Comparison of ENCODE assay signal across 8 mouse cellular contexts in genomic region chr15:94590083-94590482, GRCm38 (mm10). TPM values are rescaled to one million over a fixed set of nuclear protein-coding genes. Genes with fewer than 3 reads are reported as not detected.
DNase-seq lines count a peak whose midpoint lies in the region; ATAC-seq and TF ChIP-seq lines count a peak whose summit lies in the region.

No protein-coding gene starts in this region.

- no peaks in the 10 kb centered on the region for H3K9me3 ChIP-seq in heart, embryonic 12.5 days (replicated peaks)
- H3K9me3 ChIP-seq in CH12.LX (replicated peaks; ENCODE audit: low read length), result no peaks in the 10 kb centered on the region
- H3K9me3 ChIP-seq in forebrain, embryonic 16.5 days (ENCODE audit: control insufficient read depth, low read length), result no peaks in the 10 kb centered on the region
- H3K9me3 ChIP-seq in liver, postnatal 0 days (ENCODE audit: low read length), result no peaks in the 10 kb centered on the region

- in situ Hi-C loops in CH12.LX (cut with MboI; ENCODE audit: low pct_ligation_motif_present, low pct_unique_long_range_greater_than_20kb, low sequenced_read_pairs), result loop anchor here (10.0 kb wide), 1 partner anchor 45 kb away; the partner anchor contains the start of genes Irak4 and Pus7l

- no peak for TF ChIP-seq CTCF in CH12.LX (conservative IDR thresholded peaks at IDR 0.05 in 1 of 2, IDR thresholded peaks at IDR 0.05 in 1 of 2; ENCODE audit: low read depth in 2 of 2, low read length in 2 of 2)
- no peak for TF ChIP-seq CTCF in liver, postnatal 0 days (IDR thresholded peaks at IDR 0.05; ENCODE audit: low read depth)

- H3K27me3 ChIP-seq in heart, embryonic 12.5 days (replicated peaks), result no peaks in the 10 kb centered on the region
- no peaks in the 10 kb centered on the region for H3K27me3 ChIP-seq in CH12.LX (replicated peaks)
- no peaks in the 10 kb centered on the region for H3K27me3 ChIP-seq in forebrain, embryonic 16.5 days (replicated peaks; ENCODE audit: control insufficient read depth, insufficient read depth, low read length)
- no peaks in the 10 kb centered on the region for H3K27me3 ChIP-seq in liver, postnatal 0 days (ENCODE audit: insufficient read depth, low read length)

- 14% methylated on average over 8 of the region's 8 CpGs for WGBS in heart, embryonic 12.5 days
- WGBS in forebrain, embryonic 16.5 days, result 11% methylated on average over 8 of the region's 8 CpGs
- 13% methylated on average over 8 of the region's 8 CpGs for WGBS in liver, postnatal 0 days (ENCODE audit: insufficient replicate concordance)

- peak overlapping the region; percentile 78 for H3K4me2 ChIP-seq in heart, embryonic 12.5 days
- peak overlapping the region; percentile 50 for H3K4me2 ChIP-seq in CH12.LX (ENCODE audit: insufficient read depth, low read depth, poor library complexity, severe bottlenecking)
- peak overlapping the region; percentile 41 for H3K4me2 ChIP-seq in forebrain, embryonic 16.5 days (ENCODE audit: low read length)
- H3K4me2 ChIP-seq in liver, postnatal 0 days (ENCODE audit: low read depth, low read length), result peak overlapping the region; percentile 85

- TF ChIP-seq RAD21 in CH12.LX (IDR thresholded peaks at IDR 0.05; ENCODE audit: low read depth, low read length), result no peak

- H3K36me3 ChIP-seq in heart, embryonic 12.5 days, result peaks cover 13% of the 10 kb centered on the region
- peaks cover 7 to 15% of the 10 kb centered on the region in 2 experiments for H3K36me3 ChIP-seq in CH12.LX (replicated peaks in 1 of 2; ENCODE audit: control insufficient read depth in 1 of 2, insufficient read depth in 1 of 2, low read length in 1 of 2)
- peaks cover 2% of the 10 kb centered on the region; the same call in 1 of the 2 replicates for H3K36me3 ChIP-seq in forebrain, embryonic 16.5 days (ENCODE audit: control insufficient read depth, insufficient read depth)
- H3K36me3 ChIP-seq in liver, postnatal 0 days (replicated peaks; ENCODE audit: insufficient read depth, low read length), result peaks cover 11% of the 10 kb centered on the region

- no peak for DNase-seq in heart, adult 9 months (ENCODE audit: low spot score in 2 of 2)
- DNase-seq in CH12.LX (ENCODE audit: extremely low read depth), result no peak
- DNase-seq in liver, postnatal 0 days, result no peak
- DNase-seq in spleen, postnatal 36 days (ENCODE audit: low spot score in 2 of 2), result no peak
- DNase-seq in left cerebral cortex, postnatal 10 days (ENCODE audit: extremely low spot score in 1 of 2, low spot score in 2 of 2), result no peak
- no peak for DNase-seq in adrenal gland, postnatal 10 days

- H3K9ac ChIP-seq in heart, embryonic 12.5 days, result no peak overlapping the region
- peak overlapping the region; percentile 54 for H3K9ac ChIP-seq in CH12.LX (ENCODE audit: insufficient read depth, low read depth)
- H3K9ac ChIP-seq in forebrain, embryonic 16.5 days (replicated peaks; ENCODE audit: low read depth, low read length), result peak overlapping the region; percentile 16
- H3K9ac ChIP-seq in liver, postnatal 0 days (replicated peaks), result no peak overlapping the region

- peak overlapping the region; percentile 100 for H3K4me3 ChIP-seq in heart, embryonic 12.5 days
- peak overlapping the region in 2 of 3 experiments; percentile 19 to 40 for H3K4me3 ChIP-seq in CH12.LX (replicated peaks in 1 of 3; ENCODE audit: low read depth in 2 of 3, low read length in 2 of 3, poor library complexity in 1 of 3)
- peak overlapping the region; percentile 96 for H3K4me3 ChIP-seq in forebrain, embryonic 16.5 days (replicated peaks; ENCODE audit: low read length)
- peak overlapping the region; percentile 100 for H3K4me3 ChIP-seq in liver, postnatal 0 days (ENCODE audit: low read depth, low read length)

- H3K4me1 ChIP-seq in heart, embryonic 12.5 days (replicated peaks), result peaks cover 3% of the 10 kb centered on the region; the same call in 1 of the 2 replicates
- peaks cover 0 to 15% of the 10 kb centered on the region in 2 experiments; a peak in 2 of 4 replicates for H3K4me1 ChIP-seq in CH12.LX (ENCODE audit: control insufficient read depth in 1 of 2, insufficient read depth in 2 of 2)
- peaks cover 11% of the 10 kb centered on the region for H3K4me1 ChIP-seq in forebrain, embryonic 16.5 days (replicated peaks; ENCODE audit: control insufficient read depth, insufficient read depth, low read length)
- peaks cover 11% of the 10 kb centered on the region for H3K4me1 ChIP-seq in liver, postnatal 0 days (ENCODE audit: insufficient read depth)

- TF ChIP-seq POLR2A in CH12.LX (IDR thresholded peaks at IDR 0.05; ENCODE audit: low read depth, low read length), result no peak

- no peak for TF ChIP-seq EP300 in CH12.LX (IDR thresholded peaks at IDR 0.05; ENCODE audit: low read length)
- no peak for TF ChIP-seq EP300 in liver, postnatal 0 days (IDR thresholded peaks at IDR 0.05; ENCODE audit: low read depth)

- no peak overlapping the region for H3K27ac ChIP-seq in heart, embryonic 12.5 days (ENCODE audit: poor library complexity, severe bottlenecking)
- H3K27ac ChIP-seq in CH12.LX (ENCODE audit: insufficient read depth, low read depth), result no peak overlapping the region
- H3K27ac ChIP-seq in forebrain, embryonic 16.5 days (ENCODE audit: low read length), result no peak overlapping the region
- peak overlapping the region; percentile 75; the same call in 1 of the 2 replicates for H3K27ac ChIP-seq in liver, postnatal 0 days (ENCODE audit: low read depth)

- no peak for ATAC-seq in heart, embryonic 12.5 days (ENCODE audit: insufficient number of reproducible peaks, low FRiP score)
- ATAC-seq in forebrain, embryonic 16.5 days, result peak; percentile 34
- no peak for ATAC-seq in liver, postnatal 0 days

- dilution Hi-C loops in CH12.LX (cut with MboI; ENCODE audit: extremely low pct_ligation_motif_present, extremely low pct_unique_long_range_greater_than_20kb, low sequenced_read_pairs), result no loop called here

- H3K79me2 ChIP-seq in CH12.LX (replicated peaks; ENCODE audit: control insufficient read depth, extremely low read depth, insufficient read depth, poor library complexity, severe bottlenecking), result peaks cover 29% of the 10 kb centered on the region

- intact Hi-C loops in left cerebral cortex, postnatal 10 days (cut with DNase I), result no loop called here

TF ChIP-seq in CH12.LX, 34 proteins besides CTCF, POLR2A, EP300 and RAD21:
- TF ChIP-seq NELFE (IDR thresholded peaks at IDR 0.05; ENCODE audit: low read depth, low read length) (peak; percentile 35; the same call in 1 of the 2 replicates), ZMIZ1 (IDR thresholded peaks at IDR 0.05; ENCODE audit: low read depth, low read length) (no peak)

RNA-seq across cellular contexts. Expression of gene Twf1, which starts 0.4 kb away (rescaled TPM):
- polyA plus RNA-seq in heart, embryonic 12.5 days (2016; fragmentation: Nextera tagmentation; extraction: Ambion mirVana), result 48.0 and 48.7 TPM in 2 replicates
- 10.4 and 13.0 TPM in 2 replicates for total RNA-seq in CH12.LX (2012; rRNA removed)
- total RNA-seq in CH12.LX (2014; rRNA removed), result 33.4 and 37.0 TPM in 2 replicates
- polyA plus RNA-seq in CH12.LX (2012; ENCODE audit: insufficient read length, low read depth), result 24.7 and 30.1 TPM in 2 replicates
- 88.5 and 102 TPM in 2 replicates for polyA plus RNA-seq in forebrain, embryonic 16.5 days (2015; fragmentation: Nextera tagmentation; extraction: Ambion mirVana)
- 30.7 and 31.2 TPM in 2 replicates for polyA plus RNA-seq in liver, postnatal 0 days (2015; fragmentation: Nextera tagmentation; extraction: Ambion mirVana)
- 10 to 100 TPM; 43.3 to 49.7 TPM for total RNA-seq in left cerebral cortex, postnatal 10 days (2021)
- 10 to 100 TPM; 62.7 to 65.2 TPM for total RNA-seq in adrenal gland, postnatal 10 days (2021)

RNA-seq across cellular contexts. Expression of gene Tmem117, which starts 38.9 kb away (rescaled TPM):
- 1.1 and 1.7 TPM in 2 replicates for polyA plus RNA-seq in heart, embryonic 12.5 days (2016; fragmentation: Nextera tagmentation; extraction: Ambion mirVana)
- total RNA-seq in CH12.LX (2012; rRNA removed), result not detected in 2 replicates
- total RNA-seq in CH12.LX (2014; rRNA removed), result not detected in 2 replicates
- polyA plus RNA-seq in CH12.LX (2012; ENCODE audit: insufficient read length, low read depth), result not detected in 2 replicates
- 4.1 and 5.4 TPM in 2 replicates for polyA plus RNA-seq in forebrain, embryonic 16.5 days (2015; fragmentation: Nextera tagmentation; extraction: Ambion mirVana)
- polyA plus RNA-seq in liver, postnatal 0 days (2015; fragmentation: Nextera tagmentation; extraction: Ambion mirVana), result 0.24 TPM in 1 of 2 replicates, not detected in the other
- total RNA-seq in left cerebral cortex, postnatal 10 days (2021), result 10 to 100 TPM; 12.6 to 13.7 TPM
- 1 to 10 TPM; 5.3 to 7.8 TPM for total RNA-seq in adrenal gland, postnatal 10 days (2021)

RNA-seq across cellular contexts. Expression of gene Irak4, which starts 46.6 kb away (rescaled TPM):
- 3.8 and 4.7 TPM in 2 replicates for polyA plus RNA-seq in heart, embryonic 12.5 days (2016; fragmentation: Nextera tagmentation; extraction: Ambion mirVana)
- total RNA-seq in CH12.LX (2012; rRNA removed), result 11.9 and 15.3 TPM in 2 replicates
- total RNA-seq in CH12.LX (2014; rRNA removed), result 7.6 and 7.7 TPM in 2 replicates
- polyA plus RNA-seq in CH12.LX (2012; ENCODE audit: insufficient read length, low read depth), result 11.6 and 14.4 TPM in 2 replicates
- polyA plus RNA-seq in forebrain, embryonic 16.5 days (2015; fragmentation: Nextera tagmentation; extraction: Ambion mirVana), result 1.4 and 1.5 TPM in 2 replicates
- 5.0 and 5.6 TPM in 2 replicates for polyA plus RNA-seq in liver, postnatal 0 days (2015; fragmentation: Nextera tagmentation; extraction: Ambion mirVana)
- 1 to 10 TPM; 1.6 TPM for total RNA-seq in left cerebral cortex, postnatal 10 days (2021)
- 10 to 100 TPM; 14.1 to 14.2 TPM for total RNA-seq in adrenal gland, postnatal 10 days (2021)

RNA-seq across cellular contexts. Expression of gene Pus7l, which starts 46.7 kb away (rescaled TPM):
- polyA plus RNA-seq in heart, embryonic 12.5 days (2016; fragmentation: Nextera tagmentation; extraction: Ambion mirVana), result 5.8 and 6.4 TPM in 2 replicates
- total RNA-seq in CH12.LX (2012; rRNA removed) (14.8 and 17.5 TPM in 2 replicates), CH12.LX (2014; rRNA removed) (16.9 and 19.5 TPM in 2 replicates)
- 15.0 and 15.2 TPM in 2 replicates for polyA plus RNA-seq in CH12.LX (2012; ENCODE audit: insufficient read length, low read depth)
- polyA plus RNA-seq in forebrain, embryonic 16.5 days (2015; fragmentation: Nextera tagmentation; extraction: Ambion mirVana), result 4.8 and 5.2 TPM in 2 replicates
- polyA plus RNA-seq in liver, postnatal 0 days (2015; fragmentation: Nextera tagmentation; extraction: Ambion mirVana), result 1.9 and 2.0 TPM in 2 replicates
- 1 to 10 TPM; 4.3 to 4.6 TPM for total RNA-seq in left cerebral cortex, postnatal 10 days (2021)
- total RNA-seq in adrenal gland, postnatal 10 days (2021), result 1 to 10 TPM; 5.4 to 5.9 TPM

Comparison
In these comparisons a context has a peak if more than half of its experiments do, and no peak if none do; other contexts are left out.
1. H3K4me3 ChIP-seq: peak in every context shown above with its lines; median percentile 100 in heart, embryonic 12.5 days; 100 in liver, postnatal 0 days; 96 in forebrain, embryonic 16.5 days; 30 in CH12.LX.
2. H3K9ac ChIP-seq: peak in CH12.LX (single experiment) and forebrain, embryonic 16.5 days (single experiment); none in heart, embryonic 12.5 days (single experiment) and liver, postnatal 0 days (single experiment).
3. Peak in every context shown above with its lines, with median percentiles within 50 percentile points of each other: H3K4me2 ChIP-seq.